Mouse (Mus musculus): ENCODE results near the gene Xcl1.

Xcl1 gene

GRCm38 (mm10) chr1:164905047-164905446, 30.3 kb downstream of the Xcl1 start:
- no peak for DNase-seq (ENCODE audit: low read depth, low spot score)

DNA sequence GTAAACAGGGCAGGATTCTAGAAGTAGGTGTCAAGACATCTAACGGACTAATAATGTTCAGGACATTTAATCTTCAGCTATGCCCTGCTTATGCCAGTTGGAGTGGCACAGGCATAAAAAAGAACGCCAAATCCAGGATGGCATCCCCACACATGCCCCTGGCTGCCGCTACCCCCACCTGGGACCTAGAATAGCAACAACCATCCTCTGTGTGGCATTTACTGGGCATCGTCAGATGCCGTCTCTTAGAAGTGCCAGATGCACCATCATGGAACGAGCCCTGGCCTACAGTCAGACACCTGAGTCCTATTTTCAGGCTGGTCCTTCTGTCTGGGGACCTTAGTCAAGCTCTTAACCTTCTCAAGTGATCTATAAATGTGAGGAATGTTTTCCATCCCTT, 34.6 kb downstream of the Xcl1 start:
- DNase-seq (ENCODE audit: low read depth, low spot score), result no peak

- DNase-seq (ENCODE audit: low read depth, low spot score), result no peak
These were observed 35.1 kb downstream of the Xcl1 start for GRCm38 (mm10) chr1:164900226-164900625.

- DNase-seq (ENCODE audit: low read depth, low spot score), result no peak
These were observed 35.8 kb downstream of the Xcl1 start for GRCm38 (mm10) chr1:164899506-164899905.

GRCm38 (mm10) chr1:164898846-164899351, 36.4 kb downstream of the Xcl1 start:
- peak; percentile 91 for DNase-seq (ENCODE audit: low read depth, low spot score)

DNA sequence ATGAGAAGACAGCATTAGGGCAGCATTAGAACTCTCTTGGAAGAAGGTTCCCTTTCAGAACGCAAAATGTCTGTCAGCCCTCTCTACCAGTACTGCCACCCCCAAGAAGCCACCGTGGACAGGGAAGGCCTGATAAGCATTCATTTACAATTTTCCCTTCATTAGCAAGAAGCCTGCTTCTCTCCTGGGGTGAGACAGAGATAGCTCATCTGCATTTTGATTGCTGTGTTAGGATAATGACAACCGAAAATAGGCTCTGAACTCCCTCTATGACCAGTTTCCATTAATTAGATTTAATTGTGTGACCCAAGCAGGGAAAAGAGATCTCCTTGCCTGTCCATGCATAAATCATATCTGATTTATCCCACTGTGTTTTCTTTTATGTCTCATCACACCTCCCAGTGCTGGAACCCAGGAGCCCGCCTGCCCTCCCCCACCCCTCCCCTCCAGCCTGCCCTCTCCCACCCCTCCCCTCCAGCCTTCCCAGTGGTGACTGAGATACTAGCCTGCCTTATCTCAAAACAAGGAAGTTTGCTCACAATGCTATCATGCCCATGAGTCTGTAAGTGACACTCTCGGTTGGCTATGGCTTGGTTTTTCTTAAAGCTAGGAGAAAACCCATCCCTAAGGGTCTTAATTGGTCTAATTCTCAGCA, 38.0 kb downstream of the Xcl1 start:
- DNase-seq (ENCODE audit: low read depth, low spot score), result no peak

- DNase-seq (ENCODE audit: low read depth, low spot score), result no peak
These were observed 38.8 kb downstream of the Xcl1 start for GRCm38 (mm10) chr1:164896211-164897145.

- no peak for DNase-seq (ENCODE audit: low read depth, low spot score)
These were observed 39.5 kb downstream of the Xcl1 start for GRCm38 (mm10) chr1:164895806-164896205.

- no peak for DNase-seq (ENCODE audit: low read depth, low spot score)
These were observed 45.0 kb downstream of the Xcl1 start for GRCm38 (mm10) chr1:164890366-164890765.

GRCm38 (mm10) chr1:164888563-164888962, 46.8 kb downstream of the Xcl1 start:
- no peak for DNase-seq (ENCODE audit: low read depth, low spot score)

- DNase-seq (ENCODE audit: low read depth, low spot score), result no peak
These were observed 47.6 kb downstream of the Xcl1 start for GRCm38 (mm10) chr1:164887775-164888174.

- DNase-seq (ENCODE audit: low read depth, low spot score), result no peak
These were observed 53.4 kb downstream of the Xcl1 start for GRCm38 (mm10) chr1:164881891-164882290.

Data from telencephalon, adult 2 months (tissue).